ENCODE assay signal across 19 mouse cellular contexts in genomic region chr13:107064263-107064662, GRCm38 (mm10). TPM values are rescaled to one million over a fixed set of nuclear protein-coding genes. Genes with fewer than 3 reads are reported as not detected.
DNase-seq lines count a peak whose midpoint lies in the region; ATAC-seq and TF ChIP-seq lines count a peak whose summit lies in the region.
"Had no signal": no experiment of that assay in that cellular context is flagged by ENCODE, and none has a peak within 500 bp of the region (broad histone marks: within the 10 kb centered on the region; RNA-seq: fewer than 3 reads in every experiment).

No protein-coding gene starts in this region.

- peak overlapping the region; percentile 32 for H3K4me2 ChIP-seq in heart, embryonic 13.5 days
- H3K4me2 ChIP-seq in stomach, embryonic 15.5 days = no peak overlapping the region
- no peak overlapping the region for H3K4me2 ChIP-seq in stomach, postnatal 0 days (replicated peaks; ENCODE audit: low read depth)
- H3K4me2 ChIP-seq: forebrain, embryonic 13.5 days; midbrain, embryonic 11.5 days; neural tube, embryonic 13.5 days had no signal

- intact Hi-C loops in heart, postnatal 25 days (cut with DNase I) = no loop called here
- intact Hi-C loops in left cerebral cortex, postnatal 4 days (cut with DNase I) = no loop called here

- peaks cover 6% of the 10 kb centered on the region for H3K4me1 ChIP-seq in heart, embryonic 13.5 days
- H3K4me1 ChIP-seq in stomach, embryonic 15.5 days = no peaks in the 10 kb centered on the region
- no peaks in the 10 kb centered on the region for H3K4me1 ChIP-seq in stomach, postnatal 0 days (replicated peaks; ENCODE audit: control insufficient read depth, insufficient read depth)
- H3K4me1 ChIP-seq: neural tube, embryonic 13.5 days had no signal

- no peak for DNase-seq in heart, postnatal 25 days (ENCODE audit: low spot score)
- no peak for DNase-seq in stomach, postnatal 0 days (ENCODE audit: low spot score)
- peak; percentile 55 for DNase-seq in liver
- no peak for DNase-seq in right cerebral cortex, postnatal 4 days
- no peak for DNase-seq in frontal cortex, adult 2 months (ENCODE audit: extremely low spot score in 1 of 2, low spot score in 1 of 2)
- no peak for DNase-seq in left cerebral cortex, postnatal 4 days
- DNase-seq: adrenal gland, postnatal 25 days; B cell, adult 2 months; cerebellum, adult 9-11 months; kidney, adult 9 months; kidney, postnatal 36 days; lung, adult 18-20 months; right cerebral cortex, postnatal 25 days had no signal

- peak overlapping the region; percentile 36; the same call in 1 of the 2 replicates for H3K27ac ChIP-seq in heart, embryonic 13.5 days (replicated peaks)
- no peak overlapping the region for H3K27ac ChIP-seq in stomach, embryonic 15.5 days
- no peak overlapping the region for H3K27ac ChIP-seq in stomach, postnatal 0 days (replicated peaks)
- H3K27ac ChIP-seq: forebrain, embryonic 13.5 days; neural tube, embryonic 13.5 days had no signal

- TF ChIP-seq CTCF in stomach, postnatal 0 days (IDR thresholded peaks at IDR 0.05; ENCODE audit: low read depth) = no peak

- no peak for TF ChIP-seq EP300 in stomach, postnatal 0 days (optimal IDR thresholded peaks at IDR 0.05)

- WGBS in heart, embryonic 13.5 days = 62% methylated on average over 2 of the region's 2 CpGs
- WGBS in stomach, embryonic 15.5 days = 81% methylated on average over 2 of the region's 2 CpGs
- WGBS in stomach, postnatal 0 days = 91% methylated on average over 2 of the region's 2 CpGs

- H3K36me3 ChIP-seq in heart, embryonic 13.5 days = no peaks in the 10 kb centered on the region
- H3K36me3 ChIP-seq in stomach, embryonic 15.5 days = no peaks in the 10 kb centered on the region
- H3K36me3 ChIP-seq in stomach, postnatal 0 days (ENCODE audit: control insufficient read depth, insufficient read depth, low read length) = no peaks in the 10 kb centered on the region
- H3K36me3 ChIP-seq: neural tube, embryonic 13.5 days had no signal

- ATAC-seq in heart, embryonic 13.5 days (ENCODE audit: extremely low read depth, insufficient number of reproducible peaks, low FRiP score, low TSS enrichment) = 0 out of 2 replicates have a peak, but pooled peaks have one; percentile 17
- ATAC-seq in stomach, embryonic 15.5 days (ENCODE audit: insufficient read depth, low FRiP score, low read depth) = peak; percentile 51; the same call in 1 of the 2 replicates
- no peak for ATAC-seq in stomach, postnatal 0 days (ENCODE audit: low FRiP score, low TSS enrichment)
- ATAC-seq: activated CD4-positive, CD25-positive, alpha-beta regulatory T cell, adult 4 months had no signal

- H3K9ac ChIP-seq in heart, embryonic 13.5 days = no peak overlapping the region; the same call in 1 of the 2 replicates
- no peak overlapping the region for H3K9ac ChIP-seq in stomach, embryonic 15.5 days
- H3K9ac ChIP-seq in stomach, postnatal 0 days (ENCODE audit: low read length) = no peak overlapping the region
- H3K9ac ChIP-seq: forebrain, embryonic 13.5 days; neural tube, embryonic 13.5 days had no signal

- no peak overlapping the region; the same call in 1 of the 2 replicates for H3K4me3 ChIP-seq in heart, embryonic 13.5 days
- H3K4me3 ChIP-seq in stomach, embryonic 15.5 days (replicated peaks) = no peak overlapping the region
- no peak overlapping the region for H3K4me3 ChIP-seq in stomach, postnatal 0 days (ENCODE audit: low read depth, low read length)
- H3K4me3 ChIP-seq: forebrain, embryonic 13.5 days; neural tube, embryonic 13.5 days had no signal

- no peaks in the 10 kb centered on the region for H3K9me3 ChIP-seq in heart, embryonic 13.5 days
- no peaks in the 10 kb centered on the region for H3K9me3 ChIP-seq in stomach, embryonic 15.5 days
- H3K9me3 ChIP-seq in stomach, postnatal 0 days (ENCODE audit: control insufficient read depth, low read length) = no peaks in the 10 kb centered on the region
- H3K9me3 ChIP-seq: forebrain, embryonic 13.5 days; neural tube, embryonic 13.5 days had no signal

- no peaks in the 10 kb centered on the region for H3K27me3 ChIP-seq in heart, embryonic 13.5 days (replicated peaks)
- H3K27me3 ChIP-seq in stomach, embryonic 15.5 days (replicated peaks) = no peaks in the 10 kb centered on the region
- no peaks in the 10 kb centered on the region for H3K27me3 ChIP-seq in stomach, postnatal 0 days (ENCODE audit: control insufficient read depth, insufficient read depth, low read length)
- H3K27me3 ChIP-seq: forebrain, embryonic 13.5 days; neural tube, embryonic 13.5 days had no signal

RNA-seq across cellular contexts. Expression of gene Kif2a, which starts 42.3 kb away (rescaled TPM):
- 10.1 and 13.2 TPM in 2 replicates for polyA plus RNA-seq in heart, embryonic 13.5 days (2015; fragmentation: Nextera tagmentation; extraction: Ambion mirVana)
- total RNA-seq in heart, postnatal 25 days (2021) = 10 to 100 TPM; 32.4 to 35.8 TPM
- polyA plus RNA-seq in stomach, embryonic 15.5 days (2015; fragmentation: Nextera tagmentation; extraction: Ambion mirVana) = 16.0 and 21.5 TPM in 2 replicates
- polyA plus RNA-seq in stomach, postnatal 0 days (2015; fragmentation: Nextera tagmentation; extraction: Ambion mirVana) = 13.0 and 16.7 TPM in 2 replicates
- 62.8 and 63.2 TPM in 2 replicates for polyA plus RNA-seq in frontal cortex, adult 2 months (2012; rRNA removed)
- total RNA-seq in left cerebral cortex, postnatal 4 days (2021) = 100 to 1,000 TPM; 194 to 216 TPM
